Mouse (Mus musculus): ENCODE measurements around the gene Wnt3a.
A peak's percentile ranks its signal among the peaks of the same experiment; 100 is the strongest.
"Not testable (repeated sequence)": the region's sequence is repeated elsewhere in the genome, so short reads cannot be mapped to it uniquely, and the experiment has no call there.

Gene Wnt3a

DNA sequence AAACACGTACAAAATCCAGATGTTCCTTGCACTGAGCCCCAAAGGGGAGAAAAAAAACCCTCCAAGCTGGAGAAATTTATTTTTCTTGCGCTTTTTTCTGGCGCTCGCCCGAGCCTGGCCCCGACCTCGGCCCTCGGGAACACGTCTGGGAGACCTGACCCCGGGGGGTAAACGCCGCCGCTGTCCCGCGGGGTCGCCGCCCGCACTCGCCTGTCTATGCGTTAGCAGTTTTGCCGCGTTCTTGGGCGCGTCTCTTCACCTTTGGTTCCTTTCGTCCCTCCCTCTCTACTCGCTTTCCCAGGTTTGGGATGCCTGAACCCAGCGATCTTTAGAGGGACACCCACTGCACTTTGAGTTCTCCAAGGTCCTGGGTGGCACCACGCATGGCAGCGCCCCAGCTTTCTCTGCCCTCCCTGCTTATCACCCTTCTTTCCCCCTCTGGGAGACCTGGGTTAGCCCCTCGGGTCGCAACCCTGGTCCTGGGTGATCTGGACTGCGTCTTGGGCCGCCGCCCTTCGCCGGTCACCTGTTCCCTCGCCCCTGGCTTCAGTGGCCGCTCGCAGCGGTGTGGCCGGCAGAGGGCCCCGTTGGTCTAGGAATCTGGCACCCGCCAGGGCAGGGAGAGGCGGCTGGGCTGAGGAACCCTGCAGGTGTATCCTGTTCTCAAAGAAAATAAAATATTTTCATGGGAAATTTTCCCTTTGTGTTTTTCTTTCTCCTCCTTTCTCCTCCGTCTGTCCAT is 17.0 kb upstream of the Wnt3a start:
- peak; percentile 86 for DNase-seq

GRCm38 (mm10) chr11:59306461-59307421 is 16.2 kb upstream of the Wnt3a start, which contains the start of gene Wnt9a:
Gene Wnt9a (plus strand): TSS chr11:59306928.
- DNase-seq, result peak; percentile 81

GRCm38 (mm10) chr11:59305821-59306215 is 15.3 kb upstream of the Wnt3a start:
- no peak for DNase-seq

- no peak for DNase-seq
These were observed 14.7 kb upstream of the Wnt3a start for GRCm38 (mm10) chr11:59305008-59305820.

- peak; percentile 91 for DNase-seq
These were observed 12.4 kb upstream of the Wnt3a start for GRCm38 (mm10) chr11:59302700-59303569.

- not testable (repeated sequence) for DNase-seq
These were observed 10.5 kb upstream of the Wnt3a start for GRCm38 (mm10) chr11:59301053-59301452.

- DNase-seq, result peak; percentile 37
These were observed 9.6 kb upstream of the Wnt3a start for GRCm38 (mm10) chr11:59300185-59300584.

GRCm38 (mm10) chr11:59297941-59298340 is 7.4 kb upstream of the Wnt3a start:
- DNase-seq, result peak; percentile 61

DNA sequence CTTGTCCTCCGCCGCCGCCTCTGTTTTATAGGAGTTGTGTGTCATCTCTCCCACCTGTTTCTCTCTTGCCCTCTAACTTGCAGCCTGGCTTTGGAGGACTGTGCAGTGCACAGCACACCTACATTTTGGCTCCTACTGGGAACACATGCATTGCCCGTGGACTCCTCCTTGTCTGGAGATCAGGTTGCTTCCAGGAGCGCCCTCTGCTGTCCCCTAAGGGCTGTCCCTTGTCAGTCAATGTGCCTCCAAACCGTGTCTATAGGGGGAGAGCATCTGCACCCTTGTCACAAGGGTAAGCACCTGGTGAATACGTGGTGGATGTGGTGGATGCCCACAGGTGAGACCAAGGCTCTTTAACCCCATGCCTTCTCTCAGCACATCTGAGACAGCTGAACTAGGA is 3.1 kb upstream of the Wnt3a start:
- DNase-seq, result peak; percentile 58

DNA sequence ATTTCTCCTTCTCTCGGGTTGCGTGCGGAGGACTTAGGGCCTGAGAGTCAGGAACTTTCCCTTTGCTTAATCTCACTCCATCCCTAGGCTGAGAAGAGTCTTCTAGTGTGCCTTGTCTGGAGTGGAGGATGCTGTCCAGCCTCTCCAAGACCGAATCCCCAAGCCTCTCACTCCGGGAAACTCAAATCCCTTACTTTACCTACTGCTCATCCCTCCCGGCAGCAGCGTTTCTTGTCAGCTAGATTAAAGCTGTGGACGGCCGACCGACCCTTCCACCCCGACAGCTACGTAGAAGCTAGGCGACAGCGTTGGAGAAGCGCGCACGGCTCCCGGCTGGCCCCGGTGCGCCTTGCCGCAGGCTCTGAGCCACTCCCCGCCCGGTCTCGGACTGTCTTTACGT is 846 bp downstream of the Wnt3a start:
- DNase-seq, result no peak

- no peak for DNase-seq
These were observed 6.4 kb downstream of the Wnt3a start for GRCm38 (mm10) chr11:59284146-59284545.

DNA sequence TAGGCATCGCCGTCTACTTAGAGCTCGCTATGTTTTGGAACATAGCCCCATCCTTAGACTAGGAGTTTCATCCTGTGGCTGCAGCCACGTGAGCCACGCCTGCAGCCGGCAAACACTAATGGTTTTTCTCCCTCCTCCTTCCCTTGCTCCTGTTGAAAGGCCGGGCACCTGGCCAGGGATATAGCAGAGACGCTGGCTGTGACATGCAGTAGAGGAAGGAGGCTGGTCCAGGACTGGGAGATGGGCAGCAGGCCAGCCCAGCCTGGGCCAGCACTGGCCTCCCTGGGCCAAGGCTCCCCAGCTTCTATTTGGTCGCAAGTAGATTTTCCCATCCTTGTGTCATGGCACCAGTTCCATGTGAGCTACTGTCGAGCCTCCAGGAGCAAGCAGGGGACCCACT is 7.6 kb downstream of the Wnt3a start:
- peak; percentile 42 for DNase-seq

- no peak for DNase-seq
These were observed 8.4 kb downstream of the Wnt3a start for GRCm38 (mm10) chr11:59282111-59282510.

- no peak for DNase-seq
These were observed 12.5 kb downstream of the Wnt3a start for GRCm38 (mm10) chr11:59278047-59278446.

- peak; percentile 33 for DNase-seq
These were observed 13.7 kb downstream of the Wnt3a start for GRCm38 (mm10) chr11:59276877-59277276.

DNA sequence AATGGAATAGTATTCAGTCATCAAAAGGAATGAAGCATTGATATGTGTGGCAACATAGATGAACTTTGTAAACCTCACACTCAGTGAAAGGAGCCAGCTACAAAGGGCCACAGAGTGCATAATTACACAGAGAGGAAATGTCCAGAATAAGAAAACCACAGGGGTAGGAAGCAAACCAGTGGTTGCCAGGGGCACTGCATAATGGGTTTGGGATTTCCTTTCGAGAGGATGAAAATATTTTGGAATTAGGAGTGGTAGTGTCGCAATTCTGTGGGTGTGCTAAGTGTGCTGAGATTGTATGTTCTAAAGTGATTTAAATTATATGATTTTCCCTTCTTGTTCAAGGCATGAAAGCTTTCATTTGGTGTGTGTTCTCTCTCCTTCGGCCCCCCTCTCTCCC is 16.4 kb downstream of the Wnt3a start:
- DNase-seq, result no peak

DNA sequence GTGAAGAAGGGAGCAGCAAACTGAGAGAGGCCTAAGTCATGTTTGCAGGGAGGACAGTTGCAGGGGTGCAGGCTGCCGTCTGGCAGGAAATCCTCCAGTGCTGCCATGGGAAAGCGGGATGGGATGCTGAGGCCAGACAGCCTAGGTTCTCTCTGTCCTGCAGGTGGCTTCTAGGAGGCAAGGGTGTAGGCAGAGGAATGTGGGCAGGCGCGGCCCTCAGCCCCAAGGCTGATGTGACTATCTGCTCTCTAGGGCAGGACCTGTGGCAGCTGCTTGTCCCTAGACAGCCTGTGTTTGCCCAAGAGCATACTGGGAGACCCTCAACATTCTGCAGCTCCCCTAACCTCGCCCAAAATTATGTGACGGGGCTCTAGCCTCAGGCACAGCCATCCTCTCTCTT is 23.8 kb downstream of the Wnt3a start:
- DNase-seq, result no peak

DNA sequence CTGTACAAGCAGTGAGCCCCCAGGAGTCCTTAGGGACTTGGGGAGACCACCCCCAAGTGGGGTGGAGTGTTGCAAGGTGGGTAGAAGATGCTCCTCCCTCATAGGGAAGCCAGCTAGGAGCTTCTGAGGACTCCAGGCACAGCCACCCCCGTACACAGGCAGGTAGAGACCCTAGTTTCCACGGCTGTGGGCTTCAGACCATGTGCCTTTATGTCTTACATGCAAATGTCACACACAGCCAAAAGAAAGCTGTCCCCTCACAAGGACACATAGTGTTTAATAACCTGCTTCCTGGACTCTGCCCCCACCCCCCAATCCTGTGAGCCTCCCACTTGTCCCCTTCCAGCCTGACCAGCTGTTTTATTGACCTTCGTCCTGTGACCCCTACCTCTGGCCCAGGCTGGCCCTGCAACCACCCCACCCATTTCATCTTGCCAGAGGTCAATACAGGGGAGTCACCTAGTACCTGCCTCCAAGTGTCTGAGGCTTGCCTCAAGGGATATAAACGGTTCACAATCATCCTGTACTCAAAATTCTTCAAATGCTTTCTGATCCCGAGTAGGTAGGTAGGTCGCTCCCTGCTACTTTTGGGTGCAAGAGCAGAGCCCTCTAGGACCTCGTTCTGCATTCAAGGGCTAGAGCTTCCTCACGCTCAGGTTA is 25.3 kb downstream of the Wnt3a start:
- DNase-seq, result no peak

- no peak for DNase-seq
These were observed 26.0 kb downstream of the Wnt3a start for GRCm38 (mm10) chr11:59264593-59264992.

DNA sequence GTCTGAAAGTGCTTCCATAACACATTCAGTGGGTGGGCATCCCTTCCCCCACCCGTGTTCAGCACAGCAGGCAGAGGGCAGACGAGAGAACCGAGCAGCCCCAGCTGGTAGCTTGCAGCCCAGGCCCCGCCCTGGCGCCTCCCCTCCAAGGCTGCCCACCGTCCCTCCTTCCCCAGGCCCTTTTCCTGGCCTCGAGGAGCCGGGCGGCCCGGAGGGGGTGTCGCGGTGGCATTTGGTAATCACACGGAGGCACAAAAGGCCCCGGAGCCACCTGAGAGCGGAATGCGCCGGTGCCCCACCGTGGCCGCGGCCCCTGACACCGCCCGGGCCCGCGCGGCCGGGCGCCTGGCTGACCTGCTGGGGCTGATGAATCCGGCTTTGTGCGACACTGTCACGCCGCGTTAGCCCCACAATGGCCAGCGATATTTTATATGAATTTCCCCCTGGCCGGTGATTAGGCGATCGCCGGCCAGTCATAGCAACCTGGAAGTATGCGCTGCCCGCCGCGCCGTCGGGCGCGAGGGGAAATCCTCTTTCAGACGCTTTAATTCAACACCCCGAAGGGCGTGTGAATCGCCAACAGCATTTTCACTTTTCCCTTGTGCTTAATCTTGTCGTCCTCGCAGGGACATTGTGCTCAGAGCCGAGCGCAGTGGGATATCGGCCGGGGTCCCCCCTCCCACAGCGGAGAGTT is 26.5 kb downstream of the Wnt3a start:
- DNase-seq, result peak; percentile 49

DNA sequence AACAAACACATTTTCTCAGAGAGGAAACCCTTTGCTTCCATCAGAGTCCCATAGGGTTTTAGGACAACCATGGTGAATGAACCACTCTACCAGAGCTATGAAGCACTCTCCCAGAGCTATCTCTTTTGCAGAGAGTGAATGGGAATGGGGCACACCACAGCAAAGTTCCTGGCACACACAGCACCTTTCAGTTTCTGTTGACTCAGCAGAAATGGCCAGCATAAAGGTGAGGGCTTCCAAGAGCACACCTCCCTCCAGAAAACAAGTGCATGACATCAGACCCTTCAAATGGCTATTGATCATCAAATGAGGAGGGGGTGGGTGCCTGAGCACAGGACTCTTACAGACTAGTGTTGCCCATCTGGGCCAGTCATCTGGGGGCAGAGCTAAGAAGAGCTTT is 28.2 kb downstream of the Wnt3a start:
- no peak for DNase-seq

Data from kidney, postnatal 14 days (tissue).